Mouse (Mus musculus) forebrain, embryonic 10.5 days (tissue): Measurements from ENCODE around the gene A930018P22Rik. TPM values are rescaled to one million over a fixed set of nuclear protein-coding genes. Genes with fewer than 3 reads are reported as not detected.

ENCODE experiments used
- DNase-seq: peaks from one replicate; pipeline ENCODE4 v3.0.0-alpha.2; 2017; ENCODE audit warnings: low spot score; ENCODE audit errors: extremely low spot score
- H3K27ac ChIP-seq: fragments of 300-500 bp; sonication (generic); 2 replicates; pipeline ENCODE4 v1.5.1; 2016; ENCODE audit warnings: mild to moderate bottlenecking
- H3K27me3 ChIP-seq: fragments of 300-500 bp; sonication (generic); 2 replicates; pipeline ENCODE4 v1.6.1; 2016; ENCODE audit warnings: mild to moderate bottlenecking; ENCODE audit not compliant: poor library complexity, severe bottlenecking
- H3K36me3 ChIP-seq: fragments of 300-500 bp; sonication (generic); replicated peaks from 2 replicates; pipeline ENCODE4 v1.6.1; 2016; ENCODE audit warnings: mild to moderate bottlenecking, moderate library complexity
- H3K4me1 ChIP-seq: fragments of 300-500 bp; sonication (generic); 2 replicates; pipeline ENCODE4 v1.6.1; 2016
- H3K4me3 ChIP-seq: fragments of 300-500 bp; sonication (generic); 2 replicates; pipeline ENCODE4 v1.5.1; 2016; ENCODE audit warnings: mild to moderate bottlenecking, moderate library complexity
- H3K9me3 ChIP-seq: fragments of 300-500 bp; sonication (generic); 2 replicates; pipeline ENCODE4 v1.6.1; 2016; ENCODE audit warnings: mild to moderate bottlenecking, moderate library complexity
- WGBS: fragments of 180-500 bp; shearing (Covaris S2); methylation state at CpG from one replicate; pipeline ENCODE4 v1.1.7; 2016; 5-methylcytosine and 5-hydroxymethylcytosine counted together
- polyA plus RNA-seq: library from polyadenylated mRNA; unstranded; fragments of >200 nt; fragmentation: Nextera tagmentation; extraction: Ambion mirVana; gene quantifications from 2 replicates; pipeline ENCODE4 v1.2.1, GENCODE M21; 2016

The A930018P22Rik gene
- polyA plus RNA-seq, 1 experiment from 2014 or later, result not detected

GRCm38 (mm10) chr2:104123540-104123939 lies 971 bp downstream of the A930018P22Rik start:
- no peaks in the 10 kb centered on the region for H3K9me3 ChIP-seq
- peak overlapping the region; percentile 77 for H3K4me3 ChIP-seq
- H3K4me1 ChIP-seq, result peaks cover 32% of the 10 kb centered on the region
- H3K27ac ChIP-seq, result no peak overlapping the region; the same call in 1 of the 2 replicates
- no peak for DNase-seq
- 40% methylated on average over 3 of the region's 3 CpGs for WGBS
- H3K36me3 ChIP-seq, result no peaks in the 10 kb centered on the region
- H3K27me3 ChIP-seq, result peaks cover 60% of the 10 kb centered on the region

- WGBS, result 84% methylated on average over 5 of the region's 5 CpGs
- Histone ChIP-seq H3K36me3 (no peaks in the 10 kb centered on the region), H3K27me3 (peaks cover 60% of the 10 kb centered on the region), H3K27ac (no peak overlapping the region), H3K4me1 (peaks cover 26% of the 10 kb centered on the region), H3K9me3 (no peaks in the 10 kb centered on the region), H3K4me3 (no peak overlapping the region)
- no peak for DNase-seq
Observed at GRCm38 (mm10) chr2:104124071-104124470, 1.5 kb downstream of the A930018P22Rik start.

GRCm38 (mm10) chr2:104128803-104129531 lies 6.4 kb downstream of the A930018P22Rik start:
- 87% methylated on average over 13 of the region's 13 CpGs for WGBS
- no peak for DNase-seq
- Histone ChIP-seq H3K27me3 (peaks cover 32% of the 10 kb centered on the region), H3K4me1 (no peaks in the 10 kb centered on the region), H3K4me3 (no peak overlapping the region), H3K27ac (no peak overlapping the region), H3K36me3 (no peaks in the 10 kb centered on the region), H3K9me3 (no peaks in the 10 kb centered on the region)

- H3K27ac ChIP-seq, result no peak overlapping the region
- H3K27me3 ChIP-seq, result peaks cover 20% of the 10 kb centered on the region
- no peaks in the 10 kb centered on the region for H3K4me1 ChIP-seq
- no peak overlapping the region for H3K4me3 ChIP-seq
- WGBS, result 90% methylated on average over 6 of the region's 6 CpGs
- H3K36me3 ChIP-seq, result no peaks in the 10 kb centered on the region
- no peaks in the 10 kb centered on the region for H3K9me3 ChIP-seq
- DNase-seq, result no peak
Observed at GRCm38 (mm10) chr2:104130165-104130564, 7.6 kb downstream of the A930018P22Rik start.

GRCm38 (mm10) chr2:104130969-104131368 lies 8.4 kb downstream of the A930018P22Rik start:
- WGBS, result 64% methylated on average over 3 of the region's 3 CpGs
- Histone ChIP-seq H3K9me3 (no peaks in the 10 kb centered on the region), H3K27me3 (peaks cover 12% of the 10 kb centered on the region), H3K4me1 (no peaks in the 10 kb centered on the region), H3K4me3 (no peak overlapping the region), H3K36me3 (no peaks in the 10 kb centered on the region), H3K27ac (no peak overlapping the region)
- peak; percentile 38 for DNase-seq

DNA sequence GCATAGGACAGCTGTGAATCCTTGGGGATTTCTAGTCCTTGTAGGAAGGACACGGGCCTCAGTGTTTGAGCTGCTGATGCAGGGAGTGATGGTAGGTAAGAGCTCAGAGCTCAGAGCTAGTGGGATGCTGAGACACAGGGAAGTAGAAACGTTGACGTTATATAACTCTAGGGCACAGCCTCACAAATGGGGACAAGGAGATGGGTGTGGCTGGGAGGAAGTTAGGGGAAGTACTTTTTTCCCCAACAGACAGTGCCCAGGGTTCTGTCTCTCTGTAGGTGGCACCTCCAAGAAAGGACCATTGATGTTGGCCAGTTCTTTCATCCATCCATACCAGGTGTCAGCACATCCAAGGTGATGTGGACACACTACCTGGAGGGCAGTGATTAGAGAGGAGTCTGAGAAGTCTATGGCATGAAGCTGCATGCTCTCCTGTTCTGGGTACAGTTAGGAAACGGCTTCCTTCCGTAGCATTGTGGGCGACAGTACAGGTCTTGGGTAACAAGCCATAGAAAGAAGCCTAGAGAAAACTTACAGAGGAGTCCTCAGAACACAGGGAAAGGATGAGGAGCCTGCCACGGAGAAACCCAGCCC lies 9.8 kb downstream of the A930018P22Rik start:
- DNase-seq, result no peak
- H3K27ac ChIP-seq, result no peak overlapping the region
- peaks cover under 1% of the 10 kb centered on the region for H3K27me3 ChIP-seq
- WGBS, result 85% methylated on average over 7 of the region's 7 CpGs
- no peaks in the 10 kb centered on the region for H3K9me3 ChIP-seq
- H3K4me1 ChIP-seq, result no peaks in the 10 kb centered on the region
- no peaks in the 10 kb centered on the region for H3K36me3 ChIP-seq
- H3K4me3 ChIP-seq, result no peak overlapping the region

DNA sequence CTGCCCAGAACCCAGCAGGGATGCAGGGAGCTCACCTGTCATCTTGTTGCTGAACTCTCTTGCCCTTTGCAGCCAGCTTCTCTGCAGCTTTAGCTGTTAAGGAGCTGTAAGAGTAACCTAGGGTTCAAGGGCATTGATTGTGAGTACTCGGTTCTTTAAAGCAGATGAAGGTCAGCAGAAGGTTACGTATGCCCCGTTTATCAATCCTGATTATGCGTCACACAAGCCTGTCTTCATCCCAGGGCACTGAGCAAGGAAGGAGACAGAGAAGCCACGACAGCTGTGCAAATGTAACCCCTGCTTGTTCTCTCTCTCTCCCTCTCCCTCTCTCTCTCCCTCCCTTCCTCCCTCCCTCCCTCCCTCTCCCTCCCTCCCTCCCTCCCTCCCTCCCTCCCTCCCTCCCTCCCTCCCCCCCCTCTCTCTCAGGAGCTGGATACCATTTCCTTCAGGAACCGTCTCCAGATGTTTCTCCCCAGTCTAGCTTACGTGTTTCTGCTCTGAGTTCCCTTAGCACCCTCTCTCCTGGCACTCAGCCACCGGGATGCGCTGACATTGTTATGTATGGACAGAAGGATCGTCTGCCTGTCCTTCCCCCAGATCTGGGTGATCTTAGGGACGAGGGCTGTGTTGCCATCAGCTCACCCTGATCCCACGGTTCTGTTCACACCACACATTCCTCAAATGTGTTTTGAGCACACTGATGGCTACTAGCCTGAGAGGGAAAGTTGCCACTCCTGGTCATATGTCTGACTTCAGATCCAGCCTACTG lies 10.7 kb downstream of the A930018P22Rik start:
- no peaks in the 10 kb centered on the region for H3K4me1 ChIP-seq
- no peaks in the 10 kb centered on the region for H3K27me3 ChIP-seq
- no peak overlapping the region for H3K27ac ChIP-seq
- no peak overlapping the region for H3K4me3 ChIP-seq
- WGBS, result 47% methylated on average over 12 of the region's 12 CpGs
- no peak for DNase-seq
- no peaks in the 10 kb centered on the region for H3K9me3 ChIP-seq
- H3K36me3 ChIP-seq, result no peaks in the 10 kb centered on the region

- Histone ChIP-seq H3K9me3 (no peaks in the 10 kb centered on the region), H3K27ac (no peak overlapping the region), H3K4me1 (no peaks in the 10 kb centered on the region), H3K36me3 (no peaks in the 10 kb centered on the region), H3K4me3 (no peak overlapping the region), H3K27me3 (no peaks in the 10 kb centered on the region)
- WGBS, result 52% methylated on average over 8 of the region's 8 CpGs
- peak; percentile 61 for DNase-seq
Observed at GRCm38 (mm10) chr2:104134150-104135056, 11.8 kb downstream of the A930018P22Rik start.

DNA sequence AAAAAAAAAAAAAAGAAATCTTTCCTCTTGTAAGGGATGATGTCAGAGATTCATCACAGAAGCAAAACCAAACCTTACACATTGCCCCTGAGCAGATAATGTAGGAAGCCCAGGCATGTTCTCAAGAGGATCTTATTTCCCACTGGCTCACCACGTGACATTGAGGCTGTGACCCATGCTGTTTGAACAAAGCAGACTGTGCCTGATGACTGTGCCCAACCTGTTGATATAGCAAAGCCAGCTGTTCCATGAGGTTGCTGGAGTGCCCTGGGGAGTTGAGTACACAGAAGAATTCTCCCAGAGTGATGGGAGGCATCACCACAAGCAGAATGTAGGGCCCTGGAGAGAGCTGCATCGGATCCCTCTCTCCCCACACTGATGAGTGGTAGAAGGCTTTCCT lies 13.4 kb downstream of the A930018P22Rik start:
- DNase-seq, result no peak
- H3K4me1 ChIP-seq, result no peaks in the 10 kb centered on the region
- WGBS, result 70% methylated on average over 2 of the region's 2 CpGs

DNA sequence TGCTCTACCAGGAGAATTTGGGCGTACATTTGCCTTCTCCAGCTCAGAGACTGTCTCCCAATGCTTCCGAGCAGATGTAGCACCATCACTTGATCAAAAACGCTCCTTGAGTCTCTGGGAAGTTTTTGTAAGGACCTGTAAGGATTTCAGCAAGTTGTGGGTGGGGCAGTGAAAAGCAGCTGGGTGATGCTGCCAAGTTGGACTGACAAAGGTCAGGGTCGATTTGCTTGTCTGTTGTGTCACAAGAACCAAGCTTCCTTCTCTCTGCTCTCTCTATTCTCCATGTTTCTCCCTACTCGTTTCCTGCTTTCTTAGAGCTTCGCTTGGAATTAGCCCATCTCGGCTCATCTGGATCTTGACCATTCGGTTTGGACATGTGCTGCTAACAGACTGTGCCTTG lies 19.6 kb downstream of the A930018P22Rik start:
- Histone ChIP-seq H3K27ac (no peak overlapping the region), H3K9me3 (no peaks in the 10 kb centered on the region), H3K4me3 (no peak overlapping the region), H3K4me1 (no peaks in the 10 kb centered on the region), H3K36me3 (no peaks in the 10 kb centered on the region), H3K27me3 (no peaks in the 10 kb centered on the region)
- no peak for DNase-seq
- WGBS, result 89% methylated on average over 8 of the region's 8 CpGs

More for the DNA sequence above, 13.4 kb downstream of the A930018P22Rik start:
- Histone ChIP-seq H3K36me3 (no peaks in the 10 kb centered on the region), H3K4me3 (no peak overlapping the region), H3K9me3 (no peaks in the 10 kb centered on the region), H3K27me3 (no peaks in the 10 kb centered on the region), H3K27ac (no peak overlapping the region)

DNA sequence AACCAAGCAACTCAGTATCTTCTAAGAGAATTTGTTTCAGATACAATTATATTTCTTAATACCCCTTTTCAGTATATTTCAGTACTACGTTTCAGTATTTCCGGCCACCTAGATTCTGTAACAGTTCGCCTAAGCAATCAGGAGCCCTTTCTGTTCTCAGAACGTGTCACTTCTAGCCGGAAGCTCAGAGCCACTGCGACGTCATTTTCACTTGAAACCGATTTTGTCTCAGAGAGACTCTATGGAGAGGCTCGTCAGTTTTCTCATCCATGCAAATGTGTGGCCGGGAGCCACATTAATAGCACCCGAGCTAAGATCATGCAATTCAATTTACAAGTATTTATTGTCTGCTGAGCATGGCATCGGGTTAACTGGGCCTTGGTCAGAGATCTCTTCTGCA lies 21.4 kb downstream of the A930018P22Rik start:
- H3K9me3 ChIP-seq, result no peaks in the 10 kb centered on the region
- no peaks in the 10 kb centered on the region for H3K36me3 ChIP-seq
- H3K27me3 ChIP-seq, result no peaks in the 10 kb centered on the region
- H3K27ac ChIP-seq, result no peak overlapping the region
- no peaks in the 10 kb centered on the region for H3K4me1 ChIP-seq
- no peak overlapping the region for H3K4me3 ChIP-seq
- no peak for DNase-seq
- 90% methylated on average over 12 of the region's 12 CpGs for WGBS

- no peak for DNase-seq
- Histone ChIP-seq H3K4me3 (no peak overlapping the region), H3K36me3 (no peaks in the 10 kb centered on the region), H3K4me1 (no peaks in the 10 kb centered on the region), H3K27me3 (no peaks in the 10 kb centered on the region), H3K9me3 (no peaks in the 10 kb centered on the region), H3K27ac (no peak overlapping the region)
- WGBS, result 71% methylated on average over 1 of the region's 1 CpGs
Observed at GRCm38 (mm10) chr2:104145983-104146382, 23.4 kb downstream of the A930018P22Rik start.
